Mouse (Mus musculus) ovary, postnatal 14 days (tissue): ENCODE data around the gene Aox4.

Experiments
- DNase-seq: peaks from one replicate; pipeline ENCODE4 v3.0.0; 2022; ENCODE audit warnings: low spot score

Aox4 gene

GRCm38 (mm10) chr1:58248518-58248917 lies 38.3 kb downstream of the Aox4 start:
- DNase-seq: no peak

- no peak for DNase-seq
Observed at GRCm38 (mm10) chr1:58253466-58253865, 43.3 kb downstream of the Aox4 start.

DNA sequence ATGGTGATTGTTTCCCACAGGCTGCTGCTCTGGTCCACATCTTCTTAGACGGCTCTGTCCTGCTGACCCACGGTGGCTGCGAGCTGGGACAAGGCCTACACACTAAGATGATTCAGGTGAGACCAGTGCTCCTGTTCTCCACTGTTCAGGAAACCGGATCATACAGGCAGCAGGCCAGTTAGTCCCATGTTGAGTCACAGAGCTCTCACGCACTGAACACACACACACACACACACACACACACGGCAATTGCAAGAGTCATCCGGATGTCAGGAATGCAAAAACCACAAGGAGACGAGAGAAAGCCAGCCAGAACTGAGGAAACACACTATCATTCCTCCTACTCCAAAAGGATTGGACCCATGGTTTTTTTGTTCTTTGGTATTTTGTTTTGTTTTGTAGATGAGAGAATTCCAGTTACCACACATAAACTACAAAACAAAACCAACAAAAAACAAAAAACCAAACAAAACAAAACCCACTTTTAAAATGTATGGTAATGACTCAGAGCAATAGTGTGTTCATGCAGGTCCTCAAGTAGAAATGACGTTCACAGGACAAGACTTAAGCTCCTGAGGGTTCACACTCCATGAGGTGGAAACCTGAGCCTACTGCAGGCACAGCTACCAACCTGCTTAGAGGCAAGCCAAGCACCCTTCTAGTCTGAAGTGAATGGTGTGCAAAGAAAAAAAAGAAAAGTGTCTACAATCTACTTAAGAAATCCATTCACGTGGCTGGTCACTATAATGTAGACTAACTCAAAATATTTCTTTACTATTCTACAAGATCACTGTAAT lies 47.2 kb downstream of the Aox4 start:
- DNase-seq: no peak

DNA sequence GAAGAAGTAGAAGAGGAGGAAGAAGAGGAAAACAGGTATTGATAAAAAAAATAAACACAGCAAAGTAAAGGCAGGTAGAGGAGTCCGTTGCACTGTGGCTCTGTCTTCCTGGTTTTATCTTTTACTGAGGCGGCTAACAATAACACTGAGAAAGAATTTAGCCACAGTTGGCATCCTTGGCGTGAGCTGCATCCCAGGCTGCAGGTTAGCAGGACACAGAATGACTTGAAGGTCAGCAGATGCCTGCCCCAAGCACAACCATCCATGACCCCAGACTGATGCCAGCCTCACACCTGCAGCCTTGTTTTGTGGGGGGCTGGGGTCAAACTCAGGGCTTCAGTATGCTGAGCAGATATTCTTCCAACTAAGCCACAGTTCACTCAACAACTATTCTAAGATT lies 50.1 kb downstream of the Aox4 start:
- DNase-seq: no peak

- no peak for DNase-seq
Observed at GRCm38 (mm10) chr1:58268231-58268630, 58.0 kb downstream of the Aox4 start.

- peak; percentile 60 for DNase-seq
Observed at GRCm38 (mm10) chr1:58270807-58271569, 60.8 kb downstream of the Aox4 start.

DNA sequence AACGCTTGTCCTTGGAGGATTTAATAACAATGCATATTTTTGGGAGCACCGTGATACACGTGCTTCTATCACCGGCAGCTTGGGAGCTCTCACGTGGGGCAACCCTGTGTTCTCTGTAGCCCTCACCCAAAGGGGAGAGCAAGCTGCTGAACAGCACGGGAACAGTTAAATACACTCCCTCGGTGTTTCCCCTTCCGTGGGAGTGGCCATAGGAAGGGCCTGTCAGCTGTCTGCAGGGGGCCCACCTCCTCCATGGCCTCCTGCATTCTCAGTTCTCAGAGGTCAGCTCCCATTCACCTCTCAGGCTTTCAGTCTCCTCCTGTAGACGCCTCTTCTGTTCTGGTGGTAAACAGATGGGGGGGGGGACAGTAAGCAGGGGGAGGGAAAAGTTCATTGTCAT lies 65.7 kb downstream of the Aox4 start:
- no peak for DNase-seq

- no peak for DNase-seq
Observed at GRCm38 (mm10) chr1:58278026-58278425, 67.8 kb downstream of the Aox4 start, which contains the start of gene Aox2. Gene Aox2, plus strand, starts transcription at chr1:58278326.

- DNase-seq: no peak
Observed at GRCm38 (mm10) chr1:58278513-58278912, 68.3 kb downstream of the Aox4 start.

DNA sequence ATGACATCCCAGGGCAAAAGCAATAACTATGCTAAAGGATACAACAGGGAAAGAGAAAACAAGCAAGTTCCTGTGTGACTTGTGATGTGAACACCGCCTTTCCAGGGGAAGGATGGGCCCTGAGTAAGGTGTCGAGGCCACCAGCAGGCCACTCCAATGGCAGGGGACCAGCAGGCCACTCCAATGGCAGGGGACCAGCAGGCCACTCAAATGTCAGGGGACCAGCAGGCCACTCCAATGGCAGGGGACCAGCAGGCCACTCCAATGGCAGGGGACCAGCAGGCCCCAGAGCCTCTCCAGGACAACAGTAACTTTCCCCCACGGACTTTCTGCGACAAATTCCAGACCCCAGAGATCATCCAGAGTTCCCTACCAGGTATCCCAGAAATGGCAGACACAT lies 70.2 kb downstream of the Aox4 start:
- no peak for DNase-seq

DNA sequence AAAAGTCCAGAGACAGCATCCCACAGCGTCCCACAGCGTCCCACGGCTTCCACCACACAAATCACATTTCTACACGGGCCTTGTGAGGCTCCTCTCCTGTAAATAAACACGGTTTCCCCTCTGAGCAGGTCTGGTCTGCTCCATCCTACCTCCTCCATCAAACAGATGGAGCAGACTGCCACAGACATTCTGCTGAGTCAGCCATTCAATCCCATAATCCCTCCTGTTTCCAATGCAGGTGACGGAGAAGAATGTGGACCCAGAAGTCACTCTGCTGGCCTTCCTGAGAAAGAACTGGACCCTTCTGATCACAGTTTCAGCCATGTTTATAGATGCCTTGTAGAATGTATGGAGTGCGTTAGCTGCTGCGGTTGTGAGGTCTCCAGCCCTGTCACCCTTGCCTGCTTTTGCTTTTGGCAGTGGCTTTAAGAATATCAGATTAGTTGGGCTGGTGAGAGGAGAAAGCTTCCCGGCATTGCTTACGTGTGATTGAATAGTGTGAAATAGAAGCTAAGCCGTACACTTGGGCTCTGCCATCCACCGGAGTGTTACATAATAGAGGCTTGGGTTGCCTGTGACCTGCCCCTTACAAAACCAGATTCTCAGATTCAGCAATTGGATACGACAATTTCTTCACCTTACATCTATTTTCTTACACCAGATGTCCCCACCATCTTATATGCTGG lies 70.9 kb downstream of the Aox4 start:
- no peak for DNase-seq

DNA sequence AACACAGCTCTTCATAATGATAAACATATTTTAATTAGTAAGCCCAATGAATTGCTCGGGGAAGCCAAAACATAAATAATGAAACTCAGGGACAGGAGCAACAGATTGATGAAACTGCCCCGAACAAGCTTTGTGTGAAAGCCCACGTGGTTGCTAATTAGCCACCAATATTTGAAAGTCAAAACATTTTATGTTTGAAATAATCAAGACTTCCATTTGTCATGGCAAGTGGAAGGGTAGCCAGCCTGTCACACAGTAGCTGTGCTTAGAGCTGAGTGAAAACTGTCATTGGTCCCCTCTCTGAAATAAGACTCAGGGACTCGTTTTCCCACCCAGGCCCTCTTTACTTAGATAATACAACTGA lies 71.4 kb downstream of the Aox4 start:
- DNase-seq: no peak

DNA sequence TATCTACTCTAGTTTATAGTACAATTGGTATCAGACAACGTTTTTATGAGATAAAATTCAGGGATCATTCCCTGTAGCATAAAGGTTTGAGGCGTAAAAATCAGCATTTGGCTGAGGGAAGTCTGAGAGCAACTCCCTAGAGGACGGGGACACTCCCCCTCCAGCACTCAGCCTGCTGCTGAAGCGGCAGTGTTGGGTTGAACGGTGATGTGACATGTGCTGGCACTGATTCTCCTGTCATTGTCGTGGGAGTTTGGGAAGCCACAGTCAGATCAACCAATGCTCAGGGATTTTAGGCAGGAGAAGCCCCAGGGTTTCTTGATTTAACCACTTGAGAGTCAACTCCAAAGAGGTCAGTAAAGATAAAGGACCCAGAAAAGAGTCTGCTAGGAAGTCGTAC lies 74.3 kb downstream of the Aox4 start:
- DNase-seq: no peak

DNA sequence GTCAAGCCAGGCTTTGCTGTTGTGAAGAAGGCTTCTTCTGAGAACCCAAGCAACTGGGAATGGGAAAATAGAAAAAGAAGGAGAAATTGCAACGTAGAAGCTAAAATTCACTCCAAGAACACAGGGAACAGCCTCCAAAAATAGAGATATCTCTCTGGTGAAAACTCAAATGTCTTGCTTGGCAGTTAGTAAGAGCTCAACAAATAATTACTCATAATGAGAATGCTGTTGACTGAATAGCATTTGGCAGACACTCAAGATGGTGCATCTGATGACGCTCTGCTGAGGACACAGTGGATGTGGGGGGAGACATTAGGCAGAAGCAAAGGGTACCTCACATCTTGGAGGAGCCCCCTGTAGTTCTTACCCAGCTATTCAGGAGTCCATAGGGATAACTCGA lies 77.9 kb downstream of the Aox4 start:
- DNase-seq: no peak

DNA sequence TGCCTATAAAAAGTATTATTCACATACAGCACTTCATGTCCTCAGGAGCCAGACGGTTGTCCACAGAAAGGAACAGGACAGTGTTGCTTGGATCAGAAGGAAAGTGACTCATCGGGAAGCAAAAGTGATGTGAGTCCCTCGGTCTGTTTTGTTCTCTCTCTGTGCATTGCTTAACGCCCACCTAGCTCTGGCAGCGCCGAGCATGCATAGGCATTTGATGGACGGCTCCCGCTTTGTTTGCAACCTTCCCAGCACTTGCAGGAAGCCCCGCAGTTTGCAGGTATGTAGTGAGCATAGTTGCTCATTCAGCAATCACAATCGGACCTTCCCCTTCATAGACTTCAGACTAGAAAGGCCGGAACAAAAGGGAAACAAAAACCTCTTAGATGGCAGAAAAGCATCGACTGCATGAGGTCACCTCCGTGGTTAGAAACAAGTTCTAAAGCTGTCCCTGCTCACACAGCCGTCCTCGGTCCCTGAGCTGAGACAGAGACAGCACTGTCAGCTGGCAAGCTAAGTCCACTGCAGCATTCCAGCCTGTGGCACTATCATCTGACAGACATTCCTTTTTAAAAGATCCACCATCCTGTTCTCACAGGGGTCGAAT lies 79.8 kb downstream of the Aox4 start:
- no peak for DNase-seq

DNA sequence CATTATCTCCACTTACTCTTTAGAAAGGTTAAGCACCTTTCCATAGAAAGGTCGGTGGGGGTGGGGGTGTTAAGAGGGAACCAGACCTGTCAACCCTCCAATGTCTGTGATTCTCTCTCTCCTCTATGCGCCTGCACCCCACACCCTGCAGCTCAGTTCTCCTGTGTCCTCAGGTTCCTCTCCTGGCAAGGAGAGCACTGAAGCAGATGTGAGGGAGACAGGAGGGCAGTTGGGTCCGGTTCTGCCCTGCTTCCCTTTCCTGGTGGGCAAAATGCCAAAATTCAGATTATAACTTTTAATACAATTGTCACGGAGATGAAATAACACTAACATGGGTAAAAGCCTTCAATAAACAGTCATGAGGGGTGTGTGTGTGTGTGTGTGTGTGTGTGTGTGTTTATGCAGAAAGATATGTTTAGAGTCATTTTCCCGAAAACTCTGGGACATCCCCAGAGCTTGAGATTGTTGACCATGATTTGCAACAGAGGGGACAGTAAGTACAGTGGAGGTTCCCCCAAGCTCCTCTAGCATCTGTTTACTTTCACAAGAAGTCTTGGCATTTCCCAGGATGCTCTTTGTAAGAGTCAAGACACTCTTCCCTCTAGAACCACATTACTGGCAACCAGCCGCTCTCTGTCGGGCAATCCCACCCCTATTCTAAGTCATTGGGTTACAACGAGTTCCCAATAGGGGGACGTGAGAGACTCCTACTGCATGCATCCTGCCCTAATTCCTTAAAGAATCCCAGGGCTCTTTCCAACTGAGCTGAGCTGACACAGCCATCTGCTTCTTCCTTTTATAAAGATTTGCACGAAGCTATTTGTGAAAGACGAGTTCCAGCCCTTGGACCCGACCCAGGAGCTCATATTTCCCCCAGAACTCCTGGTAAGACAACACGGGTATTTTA lies 81.5 kb downstream of the Aox4 start:
- DNase-seq: no peak

DNA sequence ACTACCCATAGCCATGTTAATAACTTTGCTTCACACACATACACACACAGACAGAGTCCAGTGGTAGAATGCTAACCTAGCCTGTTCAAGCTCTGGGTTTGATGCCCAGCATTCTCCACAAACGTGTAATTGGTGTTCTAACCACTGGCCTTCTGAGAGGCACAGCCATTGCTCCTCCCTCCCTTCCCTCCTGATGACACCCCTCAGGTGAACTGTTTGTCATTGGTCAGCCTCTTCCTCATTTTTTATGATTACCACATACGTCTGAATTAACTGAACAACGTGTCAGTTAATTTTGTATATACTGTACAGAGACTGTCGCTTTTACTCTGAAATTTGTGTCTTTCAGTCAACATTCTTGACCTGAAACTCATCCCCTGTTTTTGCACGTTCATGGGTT lies 84.5 kb downstream of the Aox4 start:
- DNase-seq: no peak

GRCm38 (mm10) chr1:58296278-58296677 lies 86.1 kb downstream of the Aox4 start:
- DNase-seq: peak; percentile 62

GRCm38 (mm10) chr1:58296821-58297220 lies 86.6 kb downstream of the Aox4 start:
- DNase-seq: no peak

GRCm38 (mm10) chr1:58298347-58298746 lies 88.2 kb downstream of the Aox4 start:
- no peak for DNase-seq

- DNase-seq: no peak
Observed at GRCm38 (mm10) chr1:58301073-58301472, 90.9 kb downstream of the Aox4 start.
